Mouse (Mus musculus) ES-Bruce4 (cell line): ENCODE results near the gene 1700037H04Rik.

Experiments
- CTCF ChIP-seq: IDR thresholded peaks from one replicate; pipeline ENCODE4 v1.8.1; 2011; ENCODE audit warnings: low read depth, low read length
- EP300 ChIP-seq: IDR thresholded peaks from 2 replicates; pipeline ENCODE4 v1.6.1; 2011; ENCODE audit warnings: low read depth, low read length; ENCODE audit not compliant: insufficient read depth
- POLR2A ChIP-seq: IDR thresholded peaks from one replicate; pipeline ENCODE4 v1.8.1; 2011; ENCODE audit warnings: low read length; ENCODE audit not compliant: insufficient read depth

GRCm38 (mm10) chr2:131105989-131106388, 53.9 kb downstream of the 1700037H04Rik start:
- no peak for TF ChIP-seq CTCF
- no peak for TF ChIP-seq EP300
- TF ChIP-seq POLR2A: no peak
